Mouse (Mus musculus): ENCODE data around the gene Rpa2. TPM values are rescaled to one million over a fixed set of nuclear protein-coding genes. Genes with fewer than 3 reads are reported as not detected.
A peak's percentile ranks its signal among the peaks of the same experiment; 100 is the strongest.
"Not testable (repeated sequence)": the region's sequence is repeated elsewhere in the genome, so short reads cannot be mapped to it uniquely, and the experiment has no call there.

The Rpa2 gene
- polyA plus RNA-seq, 1 experiment = 52.5 TPM

- H3K4me1 ChIP-seq (replicated peaks; ENCODE audit: control insufficient read depth, insufficient read depth, low read length) = peaks cover 4% of the 10 kb centered on the region; the same call in 1 of the 2 replicates
- no peaks in the 10 kb centered on the region; the same call in 1 of the 2 replicates for H3K27me3 ChIP-seq (ENCODE audit: control insufficient read depth, insufficient read depth, low read length)
- no peak overlapping the region for H3K4me3 ChIP-seq (ENCODE audit: control insufficient read depth, insufficient read depth, low read length)
- TF ChIP-seq POLR2A (IDR thresholded peaks at IDR 0.05; ENCODE audit: control insufficient read depth, extremely low read depth, insufficient read depth, low read length, poor library complexity) = no peak
- TF ChIP-seq CTCF (IDR thresholded peaks at IDR 0.05; ENCODE audit: borderline replicate concordance, control insufficient read depth, extremely low read depth, insufficient read depth, low read length, poor library complexity) = no peak
- no peak overlapping the region for H3K27ac ChIP-seq (ENCODE audit: control insufficient read depth, insufficient read depth, low read length)
- 44% methylated on average over 3 of the region's 3 CpGs for WGBS
- no peak for DNase-seq
- H3K36me3 ChIP-seq (ENCODE audit: control insufficient read depth, insufficient read depth, low read length) = no peaks in the 10 kb centered on the region
Observed at GRCm38 (mm10) chr4:132760296-132760695, 7.8 kb upstream of the Rpa2 start.

DNA sequence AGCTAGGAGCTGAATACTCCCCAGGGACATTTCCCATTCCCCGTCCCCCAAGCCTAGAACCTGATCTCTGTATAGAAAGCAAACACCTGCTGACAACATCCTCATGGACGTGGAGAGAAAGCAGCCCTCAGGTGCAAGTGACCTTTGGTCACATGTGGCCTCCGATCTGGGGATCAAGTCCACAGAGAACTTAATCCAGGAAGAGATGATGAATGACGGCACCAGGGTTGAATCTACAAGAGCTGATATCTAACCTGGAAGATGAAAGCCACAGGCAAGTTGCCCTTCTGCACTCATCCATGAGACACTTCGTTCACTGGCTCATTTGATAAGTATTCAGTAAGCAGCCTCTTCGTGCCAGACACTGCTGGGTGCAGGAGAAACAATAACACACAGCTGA lies 5.5 kb upstream of the Rpa2 start:
- no peak overlapping the region for H3K27ac ChIP-seq (ENCODE audit: control insufficient read depth, insufficient read depth, low read length)

GRCm38 (mm10) chr4:132763125-132763524 lies 5.0 kb upstream of the Rpa2 start:
- not testable (repeated sequence) for H3K36me3 ChIP-seq (ENCODE audit: control insufficient read depth, insufficient read depth, low read length); H3K27me3 ChIP-seq (ENCODE audit: control insufficient read depth, insufficient read depth, low read length); H3K4me3 ChIP-seq (ENCODE audit: control insufficient read depth, insufficient read depth, low read length); H3K4me1 ChIP-seq (replicated peaks; ENCODE audit: control insufficient read depth, insufficient read depth, low read length); H3K27ac ChIP-seq (ENCODE audit: control insufficient read depth, insufficient read depth, low read length); DNase-seq
- 96% methylated on average over 3 of the region's 3 CpGs for WGBS

More for the DNA sequence above, 5.5 kb upstream of the Rpa2 start:
- no peak overlapping the region for H3K4me3 ChIP-seq (ENCODE audit: control insufficient read depth, insufficient read depth, low read length)
- no peaks in the 10 kb centered on the region for H3K4me1 ChIP-seq (replicated peaks; ENCODE audit: control insufficient read depth, insufficient read depth, low read length)
- TF ChIP-seq POLR2A (IDR thresholded peaks at IDR 0.05; ENCODE audit: control insufficient read depth, extremely low read depth, insufficient read depth, low read length, poor library complexity) (no peak), CTCF (IDR thresholded peaks at IDR 0.05; ENCODE audit: borderline replicate concordance, control insufficient read depth, extremely low read depth, insufficient read depth, low read length, poor library complexity) (no peak)
- DNase-seq = no peak
- H3K27me3 ChIP-seq (ENCODE audit: control insufficient read depth, insufficient read depth, low read length) = no peaks in the 10 kb centered on the region; the same call in 1 of the 2 replicates
- no peaks in the 10 kb centered on the region for H3K36me3 ChIP-seq (ENCODE audit: control insufficient read depth, insufficient read depth, low read length)
- 93% methylated on average over 6 of the region's 6 CpGs for WGBS

DNA sequence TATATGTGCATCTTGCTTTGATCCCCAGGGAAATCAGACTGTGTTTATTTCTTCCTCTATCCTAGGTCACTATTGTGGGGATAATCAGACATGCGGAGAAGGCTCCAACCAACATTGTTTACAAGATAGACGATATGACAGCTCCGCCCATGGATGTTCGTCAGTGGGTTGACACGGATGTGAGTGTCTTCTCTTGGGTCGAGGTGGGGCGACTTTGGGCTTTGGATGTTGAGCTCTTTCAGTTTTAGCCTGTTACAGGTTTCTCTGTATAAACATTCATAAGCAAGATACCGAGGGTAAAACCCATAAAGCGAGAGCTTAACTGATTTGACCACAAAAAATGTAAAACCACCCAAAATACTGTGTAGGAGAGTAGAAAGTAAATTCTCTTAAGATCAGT lies 3.6 kb downstream of the Rpa2 start:
- no peak overlapping the region for H3K27ac ChIP-seq (ENCODE audit: control insufficient read depth, insufficient read depth, low read length)
- peaks cover 53% of the 10 kb centered on the region for H3K36me3 ChIP-seq (ENCODE audit: control insufficient read depth, insufficient read depth, low read length)
- 95% methylated on average over 9 of the region's 9 CpGs for WGBS
- DNase-seq = no peak
- TF ChIP-seq CTCF (IDR thresholded peaks at IDR 0.05; ENCODE audit: borderline replicate concordance, control insufficient read depth, extremely low read depth, insufficient read depth, low read length, poor library complexity) (no peak), POLR2A (IDR thresholded peaks at IDR 0.05; ENCODE audit: control insufficient read depth, extremely low read depth, insufficient read depth, low read length, poor library complexity) (no peak)
- H3K27me3 ChIP-seq (ENCODE audit: control insufficient read depth, insufficient read depth, low read length) = no peaks in the 10 kb centered on the region
- peaks cover 6% of the 10 kb centered on the region; the same call in 1 of the 2 replicates for H3K4me1 ChIP-seq (replicated peaks; ENCODE audit: control insufficient read depth, insufficient read depth, low read length)
- no peak overlapping the region for H3K4me3 ChIP-seq (ENCODE audit: control insufficient read depth, insufficient read depth, low read length)

DNA sequence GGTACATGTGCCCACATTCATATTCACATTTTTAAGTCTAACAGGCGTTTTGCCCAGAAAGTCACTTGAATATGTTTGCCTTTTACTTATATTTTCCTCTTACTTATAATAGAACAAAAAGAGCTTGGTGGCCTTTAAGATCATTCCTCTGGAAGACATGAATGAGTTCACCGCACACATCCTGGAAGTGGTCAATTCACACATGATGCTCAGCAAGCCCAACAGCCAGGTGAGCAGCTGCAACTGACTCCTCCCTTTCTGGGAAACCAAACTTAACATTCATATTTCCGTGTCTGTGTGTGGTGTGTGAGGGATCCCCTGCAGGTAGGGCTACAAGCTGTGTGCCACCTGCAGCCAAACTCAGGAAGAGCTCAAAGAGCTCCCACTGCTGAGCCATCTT lies 6.8 kb downstream of the Rpa2 start:
- Histone ChIP-seq H3K27me3 (ENCODE audit: control insufficient read depth, insufficient read depth, low read length) (no peaks in the 10 kb centered on the region), H3K36me3 (ENCODE audit: control insufficient read depth, insufficient read depth, low read length) (peaks cover 77% of the 10 kb centered on the region), H3K4me1 (replicated peaks; ENCODE audit: control insufficient read depth, insufficient read depth, low read length) (no peaks in the 10 kb centered on the region), H3K27ac (ENCODE audit: control insufficient read depth, insufficient read depth, low read length) (no peak overlapping the region), H3K4me3 (ENCODE audit: control insufficient read depth, insufficient read depth, low read length) (no peak overlapping the region)
- DNase-seq = no peak
- 55% methylated on average over 3 of the region's 3 CpGs for WGBS
- TF ChIP-seq POLR2A (IDR thresholded peaks at IDR 0.05; ENCODE audit: control insufficient read depth, extremely low read depth, insufficient read depth, low read length, poor library complexity) (no peak), CTCF (IDR thresholded peaks at IDR 0.05; ENCODE audit: borderline replicate concordance, control insufficient read depth, extremely low read depth, insufficient read depth, low read length, poor library complexity) (no peak)

DNA sequence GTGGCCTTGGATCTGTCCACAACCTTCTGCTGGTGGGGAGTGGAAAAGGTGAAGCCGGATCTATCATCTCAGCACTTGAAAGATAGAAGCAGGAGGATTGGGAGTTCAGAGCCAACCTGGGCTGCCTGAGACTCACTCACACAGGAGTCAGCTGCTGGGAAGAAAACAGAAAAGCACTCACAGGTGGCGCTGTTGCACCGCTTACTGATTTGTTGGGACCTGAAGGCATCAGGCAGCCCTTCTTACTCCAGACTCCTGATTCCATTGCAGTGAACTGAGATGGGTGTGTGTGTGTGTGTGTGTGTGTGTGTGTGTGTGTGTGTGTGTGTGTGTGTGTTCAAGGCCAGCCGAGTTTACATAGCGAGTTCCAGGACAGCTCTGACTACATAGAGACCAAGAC lies 8.6 kb downstream of the Rpa2 start:
- DNase-seq = peak; percentile 67
- Histone ChIP-seq H3K27ac (ENCODE audit: control insufficient read depth, insufficient read depth, low read length) (no peak overlapping the region), H3K4me3 (ENCODE audit: control insufficient read depth, insufficient read depth, low read length) (no peak overlapping the region), H3K27me3 (ENCODE audit: control insufficient read depth, insufficient read depth, low read length) (no peaks in the 10 kb centered on the region), H3K4me1 (replicated peaks; ENCODE audit: control insufficient read depth, insufficient read depth, low read length) (no peaks in the 10 kb centered on the region), H3K36me3 (ENCODE audit: control insufficient read depth, insufficient read depth, low read length) (peaks cover 70% of the 10 kb centered on the region)
- 95% methylated on average over 5 of the region's 5 CpGs for whole genome bisulfite sequencing
- no peak for TF ChIP-seq POLR2A (IDR thresholded peaks at IDR 0.05; ENCODE audit: control insufficient read depth, extremely low read depth, insufficient read depth, low read length, poor library complexity)
- 0 out of 2 replicates have a peak, but pooled peaks have one; percentile 19 for TF ChIP-seq CTCF (IDR thresholded peaks at IDR 0.05; ENCODE audit: borderline replicate concordance, control insufficient read depth, extremely low read depth, insufficient read depth, low read length, poor library complexity)

DNA sequence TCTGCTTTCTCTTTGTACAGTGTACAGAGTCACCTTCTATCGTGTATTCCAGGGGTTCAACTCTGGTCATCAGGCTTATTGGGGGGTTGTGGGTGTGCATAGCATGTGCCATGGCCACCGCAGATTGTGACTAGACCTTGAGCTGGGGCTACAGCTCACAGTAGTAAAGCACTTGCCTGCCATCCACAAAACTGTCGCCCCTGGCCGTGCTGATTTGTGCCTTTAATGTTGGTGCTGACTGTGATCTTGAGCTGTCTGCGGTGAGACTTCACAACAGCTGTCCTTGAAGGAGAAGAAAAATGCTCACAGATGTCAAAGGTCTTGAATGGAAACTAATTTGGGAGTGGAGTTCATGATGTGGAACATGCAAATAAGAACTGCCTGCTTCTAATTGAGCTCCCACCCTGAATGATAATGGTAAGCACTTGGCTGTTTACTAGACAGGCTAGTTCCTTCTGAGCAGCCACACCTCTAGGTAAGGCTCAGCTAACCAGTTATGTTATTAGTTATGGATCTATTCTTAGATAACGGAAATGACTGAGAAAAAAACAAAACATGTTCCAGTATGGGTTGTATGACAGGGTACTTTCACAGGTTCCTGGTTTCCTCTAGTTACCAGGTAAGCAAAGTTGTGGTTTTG lies 10.6 kb downstream of the Rpa2 start:
- DNase-seq = no peak
- no peaks in the 10 kb centered on the region for H3K4me1 ChIP-seq (replicated peaks; ENCODE audit: control insufficient read depth, insufficient read depth, low read length)
- WGBS = over 99% methylated on average over 6 of the region's 6 CpGs
- no peaks in the 10 kb centered on the region for H3K27me3 ChIP-seq (ENCODE audit: control insufficient read depth, insufficient read depth, low read length)
- H3K27ac ChIP-seq (ENCODE audit: control insufficient read depth, insufficient read depth, low read length) = no peak overlapping the region
- H3K36me3 ChIP-seq (ENCODE audit: control insufficient read depth, insufficient read depth, low read length) = peaks cover 54% of the 10 kb centered on the region
- no peak for TF ChIP-seq POLR2A (IDR thresholded peaks at IDR 0.05; ENCODE audit: control insufficient read depth, extremely low read depth, insufficient read depth, low read length, poor library complexity)
- no peak for TF ChIP-seq CTCF (IDR thresholded peaks at IDR 0.05; ENCODE audit: borderline replicate concordance, control insufficient read depth, extremely low read depth, insufficient read depth, low read length, poor library complexity)
- H3K4me3 ChIP-seq (ENCODE audit: control insufficient read depth, insufficient read depth, low read length) = no peak overlapping the region
